Mouse (Mus musculus) neural tube, embryonic 12.5 days (tissue): ENCODE measurements around the gene Gemin7. TPM values are rescaled to one million over a fixed set of nuclear protein-coding genes. Genes with fewer than 3 reads are reported as not detected.
"Not testable (repeated sequence)": the region's sequence is repeated elsewhere in the genome, so short reads cannot be mapped to it uniquely, and the experiment has no call there.

ENCODE experiments used
- ATAC-seq: fragments of 200-750 bp; cut with Nextera tagmentation; 2 replicates; pipeline ENCODE4 v1.8.0; 2017; ENCODE audit warnings: low read depth, mild to moderate bottlenecking, moderate TSS enrichment, moderate library complexity; ENCODE audit not compliant: low FRiP score
- H3K27ac ChIP-seq: fragments of 300-500 bp; sonication (generic); 2 replicates; pipeline ENCODE4 v1.5.1; 2016
- H3K27me3 ChIP-seq: fragments of 300-500 bp; sonication (generic); replicated peaks from 2 replicates; pipeline ENCODE4 v1.6.1; 2016; ENCODE audit warnings: mild to moderate bottlenecking
- H3K36me3 ChIP-seq: fragments of 300-500 bp; sonication (generic); 2 replicates; pipeline ENCODE4 v1.6.1; 2016; ENCODE audit warnings: mild to moderate bottlenecking
- H3K4me1 ChIP-seq: fragments of 300-500 bp; sonication (generic); 2 replicates; pipeline ENCODE4 v1.6.1; 2016
- H3K4me2 ChIP-seq: fragments of 300-500 bp; sonication (generic); replicated peaks from 2 replicates; pipeline ENCODE4 v1.6.1; 2016; ENCODE audit warnings: mild to moderate bottlenecking
- H3K4me3 ChIP-seq: fragments of 300-500 bp; sonication (generic); 2 replicates; pipeline ENCODE4 v1.5.1; 2016
- H3K9ac ChIP-seq: fragments of 300-500 bp; sonication (generic); 2 replicates; pipeline ENCODE4 v1.6.1; 2016; ENCODE audit warnings: mild to moderate bottlenecking
- H3K9me3 ChIP-seq: fragments of 300-500 bp; sonication (generic); 2 replicates; pipeline ENCODE4 v1.6.1; 2016; ENCODE audit warnings: mild to moderate bottlenecking
- WGBS: fragments of 180-500 bp; shearing (Covaris S2); methylation state at CpG from one replicate; pipeline ENCODE4 v1.1.7; 2016; 5-methylcytosine and 5-hydroxymethylcytosine counted together
- polyA plus RNA-seq: library from polyadenylated mRNA; unstranded; fragments of >200 nt; fragmentation: Nextera tagmentation; extraction: Ambion mirVana; gene quantifications from 2 replicates; pipeline ENCODE4 v1.2.1, GENCODE M21; 2016

Gene Gemin7
- 140 and 145 TPM in 2 replicates for polyA plus RNA-seq

DNA sequence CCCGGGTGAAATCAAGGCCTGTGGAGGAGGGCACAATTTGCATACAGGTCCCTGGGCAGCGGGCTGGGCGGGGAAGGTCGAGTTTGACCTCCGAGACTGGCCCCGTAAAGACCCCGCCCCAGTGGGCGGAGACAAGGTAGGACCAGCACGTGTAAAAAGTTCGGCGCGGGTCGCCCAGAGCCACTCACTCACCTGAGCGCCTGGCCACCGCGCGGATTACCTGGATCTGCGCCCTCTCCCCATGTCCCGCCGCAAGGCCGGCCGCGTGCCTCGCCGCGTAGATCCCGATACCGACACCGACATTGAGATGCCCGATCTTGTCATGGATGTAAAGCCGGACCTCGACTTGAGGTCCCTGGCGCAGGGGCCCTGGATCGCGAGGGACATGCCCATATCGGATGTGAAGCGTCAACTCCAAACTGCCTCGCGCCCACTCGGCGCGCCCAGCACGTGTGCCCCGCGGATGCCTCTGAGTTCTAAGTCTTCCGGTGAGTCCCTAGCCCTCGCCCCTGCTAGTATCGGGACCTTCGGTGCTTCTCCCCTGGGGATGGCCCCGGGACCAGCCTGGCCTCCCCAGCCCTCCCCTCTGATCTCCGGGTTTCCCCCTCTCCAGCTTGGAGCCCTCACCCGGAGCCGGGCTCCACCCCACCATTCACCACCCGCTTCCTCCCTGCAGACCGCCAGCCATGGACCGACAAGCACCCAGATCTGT lies at the start of gene Gemin7, which contains the start of gene Zfp296:
Gene Gemin7, minus strand, starts transcription at position 455 of the 712 bp plus-strand sequence.
Gene Zfp296, plus strand, starts transcription at position 147 of the 712 bp plus-strand sequence.
- no peaks in the 10 kb centered on the region for H3K9me3 ChIP-seq
- H3K4me1 ChIP-seq: peaks cover 20% of the 10 kb centered on the region
- H3K9ac ChIP-seq: peak within 1 kb of the TSS; percentile 40; the same call in 1 of the 2 replicates
- peaks cover 22% of the 10 kb centered on the region for H3K36me3 ChIP-seq
- peak within 1 kb of the TSS; percentile 56 for H3K4me2 ChIP-seq
- no peak within 1 kb of the TSS for H3K27ac ChIP-seq
- H3K27me3 ChIP-seq: peaks cover 55% of the 10 kb centered on the region
- under 1% methylated on average over 56 of the region's 56 CpGs for WGBS
- peak within 1 kb of the TSS; percentile 30 for H3K4me3 ChIP-seq
- no peak for ATAC-seq

DNA sequence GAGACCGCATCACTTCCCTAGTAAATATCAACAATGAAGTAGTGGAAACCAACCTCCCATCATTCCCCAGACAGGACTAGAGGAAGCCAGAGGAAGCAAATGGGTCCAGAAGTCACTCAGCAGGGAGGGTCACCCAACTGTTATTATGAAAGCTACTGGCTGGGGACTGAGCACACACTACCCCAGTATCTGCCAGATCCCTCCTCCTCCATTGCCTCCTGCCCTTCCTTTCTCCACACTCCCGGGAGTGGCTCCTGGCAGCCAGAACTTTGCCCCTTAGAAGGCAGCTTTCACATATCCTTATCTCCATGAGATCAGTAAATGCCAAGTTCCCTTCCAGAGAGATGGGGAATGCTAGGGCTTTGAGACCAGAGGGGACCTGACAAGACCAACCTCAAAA lies 46.0 kb upstream of the Gemin7 start:
- Histone ChIP-seq H3K9me3 (no peaks in the 10 kb centered on the region), H3K36me3 (no peaks in the 10 kb centered on the region), H3K27ac (no peak overlapping the region), H3K9ac (no peak overlapping the region), H3K4me1 (peaks cover 5% of the 10 kb centered on the region; the same call in 1 of the 2 replicates), H3K4me2 (no peak overlapping the region), H3K4me3 (no peak overlapping the region), H3K27me3 (peaks cover 3% of the 10 kb centered on the region; the same call in 1 of the 2 replicates)
- 79% methylated on average over 2 of the region's 2 CpGs for WGBS
- ATAC-seq: no peak

DNA sequence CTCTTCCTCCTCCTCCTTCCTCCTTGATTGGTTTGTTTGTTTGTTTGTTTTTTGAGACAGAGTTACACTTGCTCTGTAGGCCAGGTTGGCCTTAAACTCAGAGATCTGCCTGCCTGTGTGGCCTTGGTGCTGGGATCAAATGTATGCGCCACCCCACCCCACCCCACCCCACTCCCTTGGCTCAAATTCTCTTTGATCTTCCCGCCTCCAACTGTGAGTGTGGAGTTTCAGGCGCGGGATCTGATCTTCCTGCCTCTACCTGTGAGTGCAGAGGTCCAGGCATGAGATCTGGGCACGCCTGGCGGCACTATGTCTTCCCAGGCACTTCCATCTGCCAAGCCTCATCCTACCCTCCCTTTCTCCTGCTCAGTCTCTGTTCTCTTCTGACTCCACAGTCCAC lies 44.8 kb upstream of the Gemin7 start:
- no peak for ATAC-seq
- H3K27me3 ChIP-seq: peaks cover 3% of the 10 kb centered on the region; the same call in 1 of the 2 replicates
- no peak overlapping the region for H3K9ac ChIP-seq
- WGBS: 30% methylated on average over 6 of the region's 6 CpGs
- H3K4me3 ChIP-seq: no peak overlapping the region
- no peaks in the 10 kb centered on the region for H3K36me3 ChIP-seq
- no peaks in the 10 kb centered on the region for H3K9me3 ChIP-seq
- no peak overlapping the region for H3K4me2 ChIP-seq
- peaks cover 5% of the 10 kb centered on the region; the same call in 1 of the 2 replicates for H3K4me1 ChIP-seq
- no peak overlapping the region for H3K27ac ChIP-seq

GRCm38 (mm10) chr7:19620811-19621210 lies 43.4 kb upstream of the Gemin7 start:
- Histone ChIP-seq H3K9me3 (no peaks in the 10 kb centered on the region), H3K4me2 (no peak overlapping the region), H3K27ac (no peak overlapping the region), H3K9ac (no peak overlapping the region), H3K4me3 (no peak overlapping the region), H3K36me3 (no peaks in the 10 kb centered on the region), H3K4me1 (peaks cover 5% of the 10 kb centered on the region; the same call in 1 of the 2 replicates), H3K27me3 (peaks cover 3% of the 10 kb centered on the region; the same call in 1 of the 2 replicates)
- 90% methylated on average over 7 of the region's 7 CpGs for WGBS
- no peak for ATAC-seq

DNA sequence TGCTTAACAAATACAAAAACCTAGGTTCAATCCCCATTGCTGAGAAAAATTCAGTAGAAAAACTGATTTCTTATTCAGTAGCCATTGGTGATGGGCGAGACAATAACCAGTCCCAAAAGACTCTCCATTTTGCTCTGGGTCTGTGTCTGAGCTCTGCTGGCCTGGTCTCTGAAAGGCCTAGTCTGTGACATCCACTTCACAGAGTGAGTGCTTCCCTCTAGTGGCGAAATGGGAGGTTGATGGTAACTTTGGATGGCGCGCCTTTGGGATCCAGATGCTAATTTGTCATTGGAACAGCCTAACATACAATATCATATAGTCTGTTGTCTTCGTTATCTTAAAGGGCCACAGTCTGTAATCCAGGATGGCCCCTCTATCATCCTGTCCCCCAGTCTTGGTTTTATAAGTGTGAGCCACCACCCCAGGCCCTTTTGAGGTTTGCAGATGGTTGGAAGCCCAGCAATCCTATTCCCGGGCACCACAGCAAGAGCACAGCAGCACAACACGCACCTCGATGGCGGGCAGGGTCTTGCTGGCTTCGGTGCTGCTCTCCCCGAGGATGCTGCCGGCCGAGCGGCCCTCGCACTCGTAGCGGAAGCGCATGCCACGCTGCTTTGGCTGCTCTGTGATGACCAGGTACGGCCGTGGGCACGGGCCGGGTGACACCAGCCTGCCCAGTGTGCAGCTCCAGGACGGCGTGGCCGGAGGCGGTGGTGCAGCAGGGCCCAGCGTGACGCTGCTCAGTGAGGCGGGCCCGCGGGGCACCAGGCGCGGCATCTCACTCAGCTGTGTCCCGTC lies 41.8 kb upstream of the Gemin7 start:
- peak; percentile 83 for ATAC-seq
- Histone ChIP-seq H3K9ac (peak overlapping the region; percentile 57), H3K27ac (0 out of 2 replicates have a peak overlapping the region, but pooled peaks have one; percentile 7), H3K36me3 (no peaks in the 10 kb centered on the region), H3K4me3 (peak overlapping the region; percentile 36), H3K27me3 (peaks cover 3% of the 10 kb centered on the region; the same call in 1 of the 2 replicates), H3K4me2 (peak overlapping the region; percentile 64), H3K9me3 (no peaks in the 10 kb centered on the region), H3K4me1 (peaks cover 5% of the 10 kb centered on the region; the same call in 1 of the 2 replicates)
- WGBS: 7% methylated on average over 35 of the region's 35 CpGs

GRCm38 (mm10) chr7:19615036-19615577 lies 37.7 kb upstream of the Gemin7 start:
- H3K27me3 ChIP-seq: peaks cover 3% of the 10 kb centered on the region; the same call in 1 of the 2 replicates
- ATAC-seq: no peak
- no peaks in the 10 kb centered on the region for H3K9me3 ChIP-seq
- peaks cover 5% of the 10 kb centered on the region; the same call in 1 of the 2 replicates for H3K4me1 ChIP-seq
- 91% methylated on average over 12 of the region's 12 CpGs for WGBS
- no peak overlapping the region for H3K4me2 ChIP-seq
- no peak overlapping the region for H3K27ac ChIP-seq
- H3K9ac ChIP-seq: no peak overlapping the region
- no peaks in the 10 kb centered on the region for H3K36me3 ChIP-seq
- H3K4me3 ChIP-seq: no peak overlapping the region

- H3K27me3 ChIP-seq: no peaks in the 10 kb centered on the region
- H3K27ac ChIP-seq: no peak overlapping the region
- H3K9ac ChIP-seq: no peak overlapping the region
- no peaks in the 10 kb centered on the region for H3K36me3 ChIP-seq
- no peaks in the 10 kb centered on the region for H3K4me1 ChIP-seq
- no peaks in the 10 kb centered on the region for H3K9me3 ChIP-seq
- 75% methylated on average over 5 of the region's 5 CpGs for WGBS
- no peak overlapping the region for H3K4me3 ChIP-seq
- ATAC-seq: no peak
- no peak overlapping the region for H3K4me2 ChIP-seq
Measured at GRCm38 (mm10) chr7:19610969-19611368, 33.6 kb upstream of the Gemin7 start.

DNA sequence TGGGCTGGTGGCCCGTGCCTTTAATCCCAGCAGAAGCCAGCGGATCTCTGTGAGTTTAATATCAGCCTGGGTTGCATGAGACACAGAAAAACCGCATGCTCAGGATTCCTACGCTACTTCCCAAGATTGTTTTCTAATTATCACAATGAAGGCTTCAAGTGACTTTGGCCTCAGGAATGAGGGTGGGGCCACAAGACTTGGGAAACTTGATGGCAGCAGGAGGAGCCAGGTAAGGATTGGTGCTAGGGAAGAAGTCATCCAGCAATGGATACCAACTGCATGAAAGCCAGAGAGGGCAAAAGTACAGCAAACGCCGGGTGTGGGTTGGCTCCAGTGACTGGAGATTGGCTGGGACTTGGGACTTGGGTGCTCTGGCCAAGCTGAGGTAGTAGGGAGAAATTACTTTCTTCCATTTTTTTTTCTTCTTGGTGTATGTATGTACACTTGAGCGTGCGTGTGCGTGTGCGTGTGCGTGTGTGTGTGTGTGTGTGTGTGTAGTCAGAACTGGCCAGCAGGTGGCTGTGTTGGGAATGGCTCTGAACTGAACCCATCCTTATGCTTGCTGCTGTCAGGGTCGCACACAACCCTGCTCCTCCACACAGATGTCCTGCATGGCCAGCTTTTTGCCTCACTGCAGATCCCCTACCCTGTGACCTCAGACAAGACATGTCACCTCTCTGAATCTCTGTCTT lies 32.4 kb upstream of the Gemin7 start:
- Histone ChIP-seq H3K4me1 (no peaks in the 10 kb centered on the region), H3K27me3 (no peaks in the 10 kb centered on the region), H3K9ac (no peak overlapping the region), H3K4me2 (no peak overlapping the region), H3K27ac (no peak overlapping the region), H3K9me3 (no peaks in the 10 kb centered on the region), H3K36me3 (no peaks in the 10 kb centered on the region), H3K4me3 (no peak overlapping the region)
- no peak for ATAC-seq
- 91% methylated on average over 12 of the region's 12 CpGs for WGBS

- peaks cover 16% of the 10 kb centered on the region for H3K4me1 ChIP-seq
- H3K4me3 ChIP-seq: no peak overlapping the region
- no peak for ATAC-seq
- H3K27me3 ChIP-seq: no peaks in the 10 kb centered on the region
- H3K4me2 ChIP-seq: no peak overlapping the region
- no peak overlapping the region for H3K9ac ChIP-seq
- 0 out of 2 replicates have a peak, but pooled peaks cover 3% of the 10 kb centered on the region for H3K36me3 ChIP-seq
- WGBS: 84% methylated on average over 5 of the region's 5 CpGs
- H3K9me3 ChIP-seq: no peaks in the 10 kb centered on the region
- no peak overlapping the region for H3K27ac ChIP-seq
Measured at GRCm38 (mm10) chr7:19607291-19607690, 29.9 kb upstream of the Gemin7 start.

DNA sequence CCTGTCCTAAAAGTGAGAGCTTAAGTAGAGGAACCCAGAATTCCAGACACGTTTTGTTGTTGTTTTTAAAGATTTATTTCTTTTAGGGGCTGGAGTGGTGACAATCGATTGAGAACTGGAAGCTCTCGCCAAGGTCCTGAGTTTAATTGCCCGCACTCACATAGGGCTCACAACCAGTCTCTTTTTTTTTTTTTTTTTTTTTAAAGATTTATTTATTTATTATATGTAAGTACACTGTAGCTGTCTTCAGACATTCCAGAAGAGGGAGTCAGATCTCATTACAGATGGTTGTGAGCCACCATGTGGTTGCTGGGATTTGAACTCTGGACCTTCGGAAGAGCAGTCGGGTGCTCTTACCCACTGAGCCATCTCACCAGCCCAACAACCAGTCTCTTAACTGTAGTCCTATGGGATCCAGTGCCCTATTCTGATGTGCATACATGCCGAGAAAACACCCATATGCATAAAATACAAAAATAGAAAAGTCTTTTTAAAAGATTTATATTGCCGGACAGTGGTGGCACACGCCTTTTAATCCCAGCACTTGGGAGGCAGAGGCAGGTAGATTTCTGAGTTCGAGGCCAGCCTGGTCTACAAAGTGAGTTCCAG lies 27.3 kb upstream of the Gemin7 start:
- H3K9ac ChIP-seq, ATAC-seq: not testable (repeated sequence)

More for the DNA sequence above, 27.3 kb upstream of the Gemin7 start:
- 57% methylated on average over 10 of the region's 10 CpGs for WGBS
- not testable (repeated sequence) for H3K27me3 ChIP-seq, H3K27ac ChIP-seq, H3K9me3 ChIP-seq
- H3K36me3 ChIP-seq: peaks cover 23% of the 10 kb centered on the region
- H3K4me3 ChIP-seq: peak overlapping the region; percentile 94
- H3K4me1 ChIP-seq: peaks cover 34% of the 10 kb centered on the region
- H3K4me2 ChIP-seq: peak overlapping the region; percentile 90
